Mouse (Mus musculus): ENCODE measurements around the gene Ipcef1. TPM values are rescaled to one million over a fixed set of nuclear protein-coding genes. Genes with fewer than 3 reads are reported as not detected.
A peak's percentile ranks its signal among the peaks of the same experiment; 100 is the strongest.

The Ipcef1 gene
- total and polyA plus RNA-seq, 2 experiments from 2014 or later, result 0.11 TPM; not detected in 1

GRCm38 (mm10) chr10:6979789-6980188, 72.5 kb downstream of the Ipcef1 start:
- no peaks in the 10 kb centered on the region for H3K9me3 ChIP-seq (replicated peaks; ENCODE audit: control insufficient read depth, low read length)
- ATAC-seq (ENCODE audit: insufficient read depth, low read depth) (no peak), DNase-seq (ENCODE audit: low spot score) (no peak)
- H3K27me3 ChIP-seq (ENCODE audit: control insufficient read depth, insufficient read depth, low read length), result no peaks in the 10 kb centered on the region
- peak overlapping the region; percentile 40 for H3K4me2 ChIP-seq (ENCODE audit: low read depth, low read length)
- H3K4me3 ChIP-seq (ENCODE audit: low read depth, low read length), result peak overlapping the region; percentile 22; the same call in 1 of the 2 replicates
- no peak overlapping the region for H3K9ac ChIP-seq (replicated peaks; ENCODE audit: low read depth, low read length)
- H3K4me1 ChIP-seq (ENCODE audit: control insufficient read depth, insufficient read depth), result no peaks in the 10 kb centered on the region
- no peak overlapping the region for H3K27ac ChIP-seq (ENCODE audit: low read depth)
- WGBS, result 40% methylated on average over 8 of the region's 8 CpGs
- TF ChIP-seq EP300 (IDR thresholded peaks at IDR 0.05; ENCODE audit: low read depth) (no peak), CTCF (IDR thresholded peaks at IDR 0.05; ENCODE audit: low read depth) (no peak)
- H3K36me3 ChIP-seq (replicated peaks; ENCODE audit: control insufficient read depth, insufficient read depth, low read length), result no peaks in the 10 kb centered on the region

- no peak for DNase-seq (ENCODE audit: low spot score)
- WGBS, result 79% methylated on average over 7 of the region's 7 CpGs
- TF ChIP-seq CTCF (IDR thresholded peaks at IDR 0.05; ENCODE audit: low read depth) (no peak), EP300 (IDR thresholded peaks at IDR 0.05; ENCODE audit: low read depth) (no peak)
- H3K4me3 ChIP-seq (ENCODE audit: low read depth, low read length), result no peak overlapping the region; the same call in 1 of the 2 replicates
- H3K27ac ChIP-seq (ENCODE audit: low read depth), result no peak overlapping the region
- H3K9ac ChIP-seq (replicated peaks; ENCODE audit: low read depth, low read length), result no peak overlapping the region
- H3K27me3 ChIP-seq (ENCODE audit: control insufficient read depth, insufficient read depth, low read length), result no peaks in the 10 kb centered on the region
- H3K4me2 ChIP-seq (ENCODE audit: low read depth, low read length), result peak overlapping the region; percentile 40; the same call in 1 of the 2 replicates
- no peaks in the 10 kb centered on the region for H3K4me1 ChIP-seq (ENCODE audit: control insufficient read depth, insufficient read depth)
- H3K9me3 ChIP-seq (replicated peaks; ENCODE audit: control insufficient read depth, low read length), result no peaks in the 10 kb centered on the region
- ATAC-seq (ENCODE audit: insufficient read depth, low read depth), result no peak
- no peaks in the 10 kb centered on the region for H3K36me3 ChIP-seq (replicated peaks; ENCODE audit: control insufficient read depth, insufficient read depth, low read length)
These were observed 73.1 kb downstream of the Ipcef1 start for GRCm38 (mm10) chr10:6979216-6979615.

GRCm38 (mm10) chr10:6978733-6979132, 73.5 kb downstream of the Ipcef1 start:
- WGBS, result 76% methylated on average over 1 of the region's 1 CpGs
- no peak overlapping the region for H3K27ac ChIP-seq (ENCODE audit: low read depth)
- ATAC-seq (ENCODE audit: insufficient read depth, low read depth) (no peak), DNase-seq (ENCODE audit: low spot score) (no peak)
- no peak overlapping the region for H3K4me2 ChIP-seq (ENCODE audit: low read depth, low read length)
- no peaks in the 10 kb centered on the region for H3K36me3 ChIP-seq (replicated peaks; ENCODE audit: control insufficient read depth, insufficient read depth, low read length)
- no peak overlapping the region for H3K4me3 ChIP-seq (ENCODE audit: low read depth, low read length)
- no peaks in the 10 kb centered on the region for H3K4me1 ChIP-seq (ENCODE audit: control insufficient read depth, insufficient read depth)
- H3K9me3 ChIP-seq (replicated peaks; ENCODE audit: control insufficient read depth, low read length), result no peaks in the 10 kb centered on the region
- TF ChIP-seq EP300 (IDR thresholded peaks at IDR 0.05; ENCODE audit: low read depth), result no peak
- no peak for TF ChIP-seq CTCF (IDR thresholded peaks at IDR 0.05; ENCODE audit: low read depth)
- H3K27me3 ChIP-seq (ENCODE audit: control insufficient read depth, insufficient read depth, low read length), result no peaks in the 10 kb centered on the region
- H3K9ac ChIP-seq (replicated peaks; ENCODE audit: low read depth, low read length), result no peak overlapping the region

- Histone ChIP-seq H3K36me3 (replicated peaks; ENCODE audit: control insufficient read depth, insufficient read depth, low read length) (no peaks in the 10 kb centered on the region), H3K4me3 (ENCODE audit: low read depth, low read length) (no peak overlapping the region), H3K9ac (replicated peaks; ENCODE audit: low read depth, low read length) (no peak overlapping the region), H3K27ac (ENCODE audit: low read depth) (no peak overlapping the region), H3K4me2 (ENCODE audit: low read depth, low read length) (no peak overlapping the region), H3K4me1 (ENCODE audit: control insufficient read depth, insufficient read depth) (no peaks in the 10 kb centered on the region), H3K9me3 (replicated peaks; ENCODE audit: control insufficient read depth, low read length) (no peaks in the 10 kb centered on the region), H3K27me3 (ENCODE audit: control insufficient read depth, insufficient read depth, low read length) (no peaks in the 10 kb centered on the region)
- TF ChIP-seq EP300 (IDR thresholded peaks at IDR 0.05; ENCODE audit: low read depth), result no peak
- no peak for TF ChIP-seq CTCF (IDR thresholded peaks at IDR 0.05; ENCODE audit: low read depth)
- ATAC-seq (ENCODE audit: insufficient read depth, low read depth) (no peak), DNase-seq (ENCODE audit: low spot score) (no peak)
- WGBS, result 56% methylated on average over 2 of the region's 2 CpGs
These were observed 74.4 kb downstream of the Ipcef1 start for GRCm38 (mm10) chr10:6977843-6978242.

- Histone ChIP-seq H3K27ac (ENCODE audit: low read depth) (no peak overlapping the region), H3K4me3 (ENCODE audit: low read depth, low read length) (no peak overlapping the region), H3K4me1 (ENCODE audit: control insufficient read depth, insufficient read depth) (no peaks in the 10 kb centered on the region), H3K36me3 (replicated peaks; ENCODE audit: control insufficient read depth, insufficient read depth, low read length) (no peaks in the 10 kb centered on the region), H3K27me3 (ENCODE audit: control insufficient read depth, insufficient read depth, low read length) (no peaks in the 10 kb centered on the region), H3K9ac (replicated peaks; ENCODE audit: low read depth, low read length) (no peak overlapping the region), H3K9me3 (replicated peaks; ENCODE audit: control insufficient read depth, low read length) (no peaks in the 10 kb centered on the region), H3K4me2 (ENCODE audit: low read depth, low read length) (no peak overlapping the region)
- ATAC-seq (ENCODE audit: insufficient read depth, low read depth) (no peak), DNase-seq (ENCODE audit: low spot score) (no peak)
- TF ChIP-seq CTCF (IDR thresholded peaks at IDR 0.05; ENCODE audit: low read depth) (no peak), EP300 (IDR thresholded peaks at IDR 0.05; ENCODE audit: low read depth) (no peak)
- 60% methylated on average over 1 of the region's 1 CpGs for WGBS
These were observed 83.9 kb downstream of the Ipcef1 start for GRCm38 (mm10) chr10:6968334-6968733.

GRCm38 (mm10) chr10:6967588-6968242, 84.6 kb downstream of the Ipcef1 start:
- Histone ChIP-seq H3K4me2 (ENCODE audit: low read depth, low read length) (no peak overlapping the region), H3K9me3 (replicated peaks; ENCODE audit: control insufficient read depth, low read length) (no peaks in the 10 kb centered on the region), H3K9ac (replicated peaks; ENCODE audit: low read depth, low read length) (no peak overlapping the region), H3K36me3 (replicated peaks; ENCODE audit: control insufficient read depth, insufficient read depth, low read length) (no peaks in the 10 kb centered on the region), H3K27me3 (ENCODE audit: control insufficient read depth, insufficient read depth, low read length) (no peaks in the 10 kb centered on the region), H3K4me1 (ENCODE audit: control insufficient read depth, insufficient read depth) (no peaks in the 10 kb centered on the region), H3K27ac (ENCODE audit: low read depth) (no peak overlapping the region), H3K4me3 (ENCODE audit: low read depth, low read length) (no peak overlapping the region)
- no peak for TF ChIP-seq EP300 (IDR thresholded peaks at IDR 0.05; ENCODE audit: low read depth)
- TF ChIP-seq CTCF (IDR thresholded peaks at IDR 0.05; ENCODE audit: low read depth), result no peak
- ATAC-seq (ENCODE audit: insufficient read depth, low read depth), result no peak
- DNase-seq (ENCODE audit: low spot score), result no peak
- 68% methylated on average over 8 of the region's 8 CpGs for WGBS
